17 mouse cellular contexts compared by ENCODE assay signal in genomic region chr5:47496218-47496617, GRCm38 (mm10).
"Had no signal": no experiment of that assay in that cellular context is flagged by ENCODE, and none has a peak within 500 bp of the region (broad histone marks: within the 10 kb centered on the region; RNA-seq: fewer than 3 reads in every experiment).

No protein-coding gene starts in this region.

- H3K36me3 ChIP-seq: limb, embryonic 15.5 days; liver, embryonic 12.5 days; midbrain, embryonic 12.5 days; neural tube, embryonic 15.5 days had no signal

- H3K9ac ChIP-seq: limb, embryonic 15.5 days; liver, embryonic 12.5 days; lung, embryonic 14.5 days; midbrain, embryonic 12.5 days; neural tube, embryonic 15.5 days had no signal

- DNase-seq: kidney, adult 2 months; kidney, postnatal 36 days; layer of hippocampus, adult 9-11 months; layer of hippocampus, postnatal 36 days; lung, embryonic 14.5 days; lung, postnatal 10 days; lung, postnatal 4 days; right cerebral cortex, postnatal 4 days; spleen, adult 18-20 months; thymus, adult 18-20 months; thymus, postnatal 14 days had no signal

- H3K4me1 ChIP-seq: limb, embryonic 15.5 days; liver, embryonic 12.5 days; megakaryocyte, embryonic 14.5 days; midbrain, embryonic 12.5 days; neural tube, embryonic 15.5 days had no signal

- H3K4me2 ChIP-seq: limb, embryonic 15.5 days; liver, embryonic 12.5 days; lung, embryonic 14.5 days; midbrain, embryonic 12.5 days; neural tube, embryonic 15.5 days had no signal

- H3K27me3 ChIP-seq: limb, embryonic 15.5 days; liver, embryonic 12.5 days; megakaryocyte, embryonic 14.5 days; midbrain, embryonic 12.5 days; neural tube, embryonic 15.5 days had no signal

- H3K4me3 ChIP-seq: limb, embryonic 15.5 days; liver, embryonic 12.5 days; megakaryocyte, embryonic 14.5 days; midbrain, embryonic 12.5 days; neural tube, embryonic 15.5 days had no signal

- H3K27ac ChIP-seq: limb, embryonic 15.5 days; liver, embryonic 12.5 days; midbrain, embryonic 12.5 days; neural tube, embryonic 15.5 days had no signal

- H3K9me3 ChIP-seq: limb, embryonic 15.5 days; liver, embryonic 12.5 days; megakaryocyte, embryonic 14.5 days; midbrain, embryonic 12.5 days; neural tube, embryonic 15.5 days had no signal

- ATAC-seq: liver, embryonic 12.5 days; midbrain, embryonic 16.5 days had no signal
